Mouse (Mus musculus) monocyte, adult 5-6 weeks (primary cell): ENCODE results near the gene Dhx58. TPM values are rescaled to one million over a fixed set of nuclear protein-coding genes. Genes with fewer than 3 reads are reported as not detected.
A peak's percentile ranks its signal among the peaks of the same experiment; 100 is the strongest.

Source experiments
- ATAC-seq: fragments of 153-309, 156-312 bp; replicated peaks from 2 replicates; pipeline ENCODE4 v1.8.0; 2017; ENCODE audit warnings: mild to moderate bottlenecking; ENCODE audit not compliant: low TSS enrichment, insufficient number of reproducible peaks, severe bottlenecking, poor library complexity, low FRiP score
- total RNA-seq: library from RNA; stranded (forward); fragments of 200-1000, 200-491, 200-594 nt; gene quantifications from 3 replicates; pipeline ENCODE4 v1.2.3, GENCODE M21; 2017

Dhx58 gene
- total RNA-seq: 26.9 to 31.5 TPM (median 28.6 TPM) in 3 replicates

DNA sequence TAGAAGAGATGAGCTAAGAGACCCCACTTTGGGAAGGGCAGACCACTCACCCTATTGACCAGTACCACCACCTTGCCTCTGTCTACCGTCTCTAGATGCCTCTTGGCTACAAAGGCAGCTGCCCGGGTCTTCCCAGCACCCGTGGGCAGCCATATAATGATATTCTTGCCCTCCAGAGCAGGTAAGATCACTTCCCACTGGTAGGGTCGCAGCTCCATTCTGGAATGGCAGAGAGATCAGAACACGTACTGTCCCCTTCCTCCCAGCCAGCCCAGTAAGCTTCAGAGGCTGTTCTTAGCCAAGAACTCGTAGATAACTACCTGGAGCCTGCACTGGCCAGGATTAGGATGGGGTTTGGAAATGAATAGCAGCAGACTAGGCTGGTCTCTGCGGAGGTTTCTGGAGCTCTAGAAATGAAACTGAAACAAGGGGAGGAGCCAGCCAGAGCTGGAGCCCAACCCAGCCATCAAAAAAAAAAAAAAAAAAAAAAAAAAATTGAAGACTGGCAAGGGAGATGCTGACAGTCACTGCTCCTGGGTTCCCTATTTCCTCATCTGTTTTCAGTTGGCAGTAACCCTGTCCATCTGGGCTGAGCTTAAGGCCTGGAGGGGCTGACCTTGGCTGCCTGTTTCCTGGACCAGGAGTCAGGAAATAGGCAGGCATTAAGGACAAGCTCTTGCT, at the start of gene Dhx58:
TSS of gene Dhx58 (minus strand) at position 421 of the 681 bp plus-strand sequence.
- 0 out of 2 replicates have a peak, but pooled peaks have one; percentile 15 for ATAC-seq

DNA sequence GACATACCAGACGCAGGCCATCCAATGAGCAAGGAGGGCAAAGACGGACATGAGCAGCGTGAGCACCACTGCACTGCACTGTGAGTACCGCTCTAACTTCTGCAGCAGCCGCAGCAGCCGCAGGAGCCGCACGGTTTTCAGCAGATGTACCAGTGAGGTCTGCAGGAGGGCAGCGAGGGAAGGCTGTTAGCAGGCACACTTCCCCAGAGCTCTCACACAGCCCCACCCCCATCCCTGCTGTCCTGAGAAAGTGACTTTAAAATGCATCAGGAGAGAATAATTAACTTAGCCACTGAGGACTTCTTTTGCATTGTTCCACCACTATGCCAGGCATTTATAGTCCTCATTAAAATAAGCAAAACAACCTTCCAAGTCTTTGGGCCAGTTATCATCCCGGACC, 48.2 kb upstream of the Dhx58 start:
- no peak for ATAC-seq

DNA sequence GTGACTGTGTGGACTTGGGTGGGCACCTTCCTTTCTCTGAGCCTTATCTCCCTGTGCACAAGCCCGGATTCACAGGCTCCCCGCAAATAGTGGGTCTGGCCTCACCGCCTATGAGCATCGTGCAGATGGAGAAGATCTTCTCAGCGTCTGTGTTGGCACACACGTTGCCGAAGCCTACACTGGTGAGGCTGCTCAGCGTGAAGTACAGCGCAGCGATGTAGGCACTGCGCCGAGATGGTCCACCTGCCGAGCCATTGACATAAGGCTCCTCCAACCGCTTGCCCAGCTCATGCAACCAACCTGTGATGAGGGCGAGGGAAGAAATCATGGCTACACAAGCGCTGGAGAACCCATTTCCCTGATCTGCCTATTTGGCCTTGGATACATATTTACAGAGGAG, 46.1 kb upstream of the Dhx58 start:
- ATAC-seq: no peak

DNA sequence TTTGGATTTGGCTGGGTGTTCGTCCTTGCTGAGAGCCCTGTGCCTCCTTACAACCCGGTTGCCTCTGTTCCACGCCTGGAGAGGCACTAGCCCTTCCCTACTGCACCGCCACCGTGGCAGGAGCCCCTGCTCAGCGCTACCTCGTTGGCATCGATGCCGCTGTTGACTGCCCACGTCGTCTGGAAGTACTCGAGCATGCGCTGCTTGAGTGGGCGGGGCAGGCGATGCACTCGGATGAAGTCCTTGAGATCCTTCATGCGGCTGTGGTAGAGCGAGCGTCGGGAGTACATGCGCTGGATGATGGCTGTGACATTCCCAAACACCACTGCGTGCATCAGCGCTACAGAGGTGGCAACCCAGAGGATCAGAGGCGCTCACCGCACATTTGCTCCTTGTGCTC, 45.4 kb upstream of the Dhx58 start:
- no peak for ATAC-seq

DNA sequence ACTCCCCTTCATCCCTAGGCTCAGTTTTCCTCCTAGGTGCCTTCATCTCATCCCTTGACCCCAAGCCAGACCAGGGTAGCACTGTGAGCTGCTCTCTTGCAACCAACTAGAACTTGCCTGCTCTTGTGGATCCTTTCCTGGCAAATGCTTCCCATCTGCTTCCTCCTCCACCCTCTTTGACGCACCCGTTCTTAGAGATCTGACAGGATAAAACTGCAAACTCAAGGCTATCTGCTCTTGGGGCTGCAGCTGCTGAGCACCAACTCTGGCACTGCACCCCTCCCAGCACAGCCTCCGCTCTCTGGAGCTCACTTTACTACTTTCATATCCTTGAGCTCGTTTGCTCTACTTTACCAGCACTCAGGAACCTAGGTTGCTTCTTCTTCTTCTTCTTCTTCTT, 44.5 kb upstream of the Dhx58 start:
- no peak for ATAC-seq

DNA sequence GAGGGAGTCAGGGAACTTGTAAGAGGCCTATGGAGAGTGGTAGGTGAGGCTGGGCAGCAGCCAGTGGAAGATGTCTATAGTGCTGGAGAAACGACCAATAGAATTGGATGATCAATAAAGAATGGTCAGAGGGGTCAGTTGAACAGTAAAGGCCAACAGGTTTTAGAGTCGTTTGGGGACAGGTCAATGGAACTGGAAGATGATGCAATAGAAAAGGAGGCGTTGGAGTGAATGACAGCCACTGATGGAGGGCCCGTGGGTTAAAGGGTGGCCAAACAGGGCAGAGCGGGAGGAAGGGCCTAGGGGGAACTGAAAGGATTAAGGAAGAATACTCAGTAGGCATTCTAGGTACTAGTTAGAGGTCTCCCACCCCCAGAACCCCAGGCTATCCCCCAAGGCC, 43.0 kb upstream of the Dhx58 start:
- no peak for ATAC-seq

DNA sequence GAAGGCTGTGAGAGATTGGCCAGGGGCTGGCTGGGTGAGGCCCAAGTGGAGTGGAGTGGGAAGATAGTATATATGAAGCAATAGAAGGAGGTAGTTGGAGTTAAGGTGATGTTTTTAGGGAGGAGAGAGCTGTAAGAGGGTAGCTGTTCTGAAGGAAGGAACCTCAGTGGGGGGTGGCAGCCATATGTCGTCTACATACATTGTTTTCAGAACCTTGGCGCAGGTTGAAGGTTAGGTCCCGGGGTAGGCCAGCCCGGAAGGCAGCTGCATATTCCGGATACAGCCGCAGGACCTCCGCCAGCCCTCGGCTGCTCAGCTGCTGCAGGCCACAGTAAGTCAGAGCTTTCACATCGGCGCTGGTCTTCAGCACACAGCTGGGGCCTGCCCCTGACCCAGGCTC, 42.5 kb upstream of the Dhx58 start:
- ATAC-seq: no peak

DNA sequence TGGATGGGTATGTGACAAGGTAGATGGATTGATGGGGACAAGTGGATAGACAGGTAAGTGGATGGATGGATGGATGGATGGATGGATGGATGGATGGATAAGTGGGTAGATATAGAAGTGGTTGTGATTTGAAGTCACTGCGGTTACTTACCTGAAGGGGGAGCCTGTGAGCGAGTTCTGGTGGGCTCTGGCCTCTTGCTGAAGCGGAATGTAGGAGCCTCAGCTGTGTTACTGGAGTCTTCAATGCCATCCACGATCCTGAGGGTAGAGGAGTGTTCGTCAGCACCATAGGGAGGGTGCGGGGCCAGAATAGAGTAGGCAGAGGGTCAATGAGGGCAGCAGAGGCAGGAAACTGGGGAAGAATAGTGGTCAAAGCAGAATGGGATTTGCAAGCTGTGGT, 41.0 kb upstream of the Dhx58 start:
- peak; percentile 59 for ATAC-seq

DNA sequence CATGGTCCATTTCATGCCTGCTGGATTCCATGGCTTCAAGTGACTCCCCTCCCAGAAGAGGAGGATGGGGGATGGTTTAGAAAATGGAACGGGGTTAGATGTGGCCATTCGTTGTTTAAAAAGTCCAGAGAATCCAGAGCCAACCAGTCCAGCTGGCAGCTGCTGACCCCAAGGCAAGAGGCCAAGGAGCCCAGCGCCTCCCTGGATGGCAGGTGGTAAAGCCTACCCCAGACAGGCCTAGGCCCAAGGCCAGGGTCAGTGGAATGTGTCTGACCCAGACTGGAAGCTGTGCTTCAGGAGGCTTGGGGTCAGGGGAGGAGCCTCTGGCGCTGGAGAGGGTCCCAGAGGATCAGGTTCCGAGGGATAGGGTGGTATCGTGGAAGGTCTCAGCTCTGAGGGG, 37.3 kb upstream of the Dhx58 start:
- no peak for ATAC-seq

DNA sequence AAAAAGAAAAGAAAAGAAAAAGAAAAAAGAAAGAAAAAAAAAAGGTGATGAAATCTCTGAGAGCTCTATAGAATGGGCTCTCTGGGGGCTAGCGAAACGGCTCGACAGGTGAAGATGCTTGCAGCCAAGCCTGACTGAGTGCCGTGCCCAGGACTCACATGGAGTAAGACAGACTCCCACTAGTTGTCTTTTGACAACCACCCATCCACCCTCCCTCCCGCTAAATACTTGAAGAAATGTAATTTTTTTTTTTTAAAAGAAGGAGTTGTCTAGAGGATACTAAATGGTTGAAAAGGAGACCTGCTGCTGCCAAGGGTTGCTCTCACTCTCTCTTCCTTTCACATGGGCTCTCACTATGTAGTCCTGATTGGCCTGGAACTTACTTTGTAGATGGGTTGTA, 34.7 kb upstream of the Dhx58 start:
- no peak for ATAC-seq

DNA sequence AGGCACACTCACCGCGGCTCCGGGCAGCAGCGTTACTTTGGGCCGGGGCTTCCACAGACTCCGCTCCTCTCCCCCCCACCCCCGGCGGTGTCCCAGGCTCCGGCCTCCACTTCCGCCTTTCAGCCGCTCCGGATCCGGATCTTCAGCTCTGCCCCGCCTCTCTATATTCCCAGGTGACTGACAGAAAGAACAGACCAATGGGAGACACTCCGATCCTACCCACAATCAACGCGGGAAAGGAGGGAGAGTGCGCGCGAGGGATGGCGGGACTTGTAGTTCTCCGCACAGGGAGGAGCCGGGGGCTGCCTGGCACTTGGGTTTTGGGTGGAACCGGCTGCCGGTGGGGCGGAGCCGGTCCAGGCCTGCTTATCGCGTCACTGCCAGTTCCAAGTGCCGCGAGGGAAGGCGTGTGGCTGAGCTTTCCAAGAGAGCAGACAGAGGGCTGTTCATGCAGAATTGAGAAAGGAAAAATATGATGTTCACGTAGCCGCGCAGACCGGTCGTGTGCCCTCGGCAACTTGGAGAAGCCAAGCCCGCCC, 34.1 kb upstream of the Dhx58 start, which contains the start of gene Rab5c:
TSS of gene Rab5c (minus strand) at position 150 of the 539 bp plus-strand sequence.
- peak; percentile 97 for ATAC-seq

DNA sequence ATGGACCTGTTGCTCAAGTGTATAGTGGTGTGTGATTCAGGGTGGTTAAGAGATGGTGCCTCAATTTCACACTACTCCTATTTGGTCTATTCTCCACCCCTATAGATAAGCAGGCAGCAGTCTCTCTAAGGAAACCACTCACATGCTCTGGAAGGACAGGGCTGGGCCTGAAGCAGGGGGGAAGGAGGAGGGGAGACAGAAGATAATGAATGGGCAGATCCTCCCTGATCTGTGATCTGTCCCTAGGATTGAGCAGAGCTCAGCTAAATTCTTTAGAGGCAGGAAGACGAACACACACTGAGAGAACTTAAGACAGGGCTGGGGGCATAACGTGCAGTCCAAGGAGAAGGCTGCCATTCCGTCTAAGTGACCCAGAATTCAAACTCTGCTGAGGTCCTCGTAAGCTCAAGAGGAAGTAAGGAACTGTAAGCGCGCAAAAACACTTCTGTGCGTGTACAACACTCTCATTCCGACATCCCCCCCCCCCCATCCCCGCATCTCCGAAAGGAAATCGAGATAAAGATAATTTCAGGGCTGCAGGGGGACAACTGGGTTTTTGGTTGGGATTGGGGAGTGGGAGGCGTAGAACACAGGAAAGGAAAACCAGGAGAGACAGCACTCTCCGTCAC, 33.1 kb upstream of the Dhx58 start:
- ATAC-seq: no peak

DNA sequence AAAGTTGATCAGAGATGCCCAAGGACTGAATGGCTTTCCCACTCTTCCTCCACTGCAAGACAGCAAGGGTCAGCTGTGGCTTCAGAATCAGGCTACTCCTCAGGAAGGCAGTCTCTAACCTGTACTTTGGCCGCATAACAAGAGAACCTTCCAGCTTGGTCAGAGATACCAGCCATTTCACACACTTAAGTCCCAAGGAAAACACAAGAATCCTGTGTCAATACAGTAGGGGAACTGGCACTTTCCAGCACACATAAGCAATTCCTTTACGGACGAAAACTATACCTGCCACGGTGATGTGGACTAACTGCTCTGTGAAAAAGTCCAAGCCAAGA, 32.6 kb upstream of the Dhx58 start:
- no peak for ATAC-seq

DNA sequence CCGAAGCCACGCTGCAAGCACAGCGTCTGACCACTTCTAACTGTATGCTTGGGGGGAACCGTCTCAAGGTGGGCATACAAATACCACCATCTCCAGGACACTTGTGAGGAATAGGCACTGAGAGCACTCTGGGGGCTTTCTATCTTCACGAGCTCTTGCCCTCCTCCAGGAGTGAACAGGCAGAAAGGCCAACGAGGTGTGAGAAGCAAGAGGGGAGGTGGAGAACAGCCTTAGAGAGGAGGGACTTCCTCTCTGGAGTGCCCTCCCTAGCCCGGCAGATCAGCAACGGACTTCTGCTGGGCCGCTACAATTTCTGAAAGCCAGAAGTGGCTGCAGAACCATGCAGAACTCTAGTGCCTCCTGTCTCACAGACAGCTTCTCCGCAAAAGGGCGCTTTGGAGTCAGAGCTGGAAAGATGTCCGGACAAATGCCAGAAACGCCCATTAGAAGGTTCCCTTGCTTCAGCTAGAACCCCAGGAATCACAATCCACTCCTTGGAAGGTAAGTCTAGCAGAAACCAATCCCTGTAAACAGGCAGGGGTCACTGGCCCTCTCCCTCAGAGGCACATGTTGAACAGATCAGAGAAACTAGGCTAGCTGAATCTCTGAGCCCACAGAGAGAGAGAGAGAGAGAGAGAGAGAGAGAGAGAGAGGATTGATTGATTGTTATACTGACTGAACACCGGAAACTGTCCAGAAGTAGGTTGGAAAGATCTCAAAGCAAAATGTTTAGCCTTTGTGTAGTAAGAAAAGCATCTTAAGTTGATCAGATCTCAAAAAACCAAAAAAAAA, 32.1 kb upstream of the Dhx58 start:
- ATAC-seq: no peak

DNA sequence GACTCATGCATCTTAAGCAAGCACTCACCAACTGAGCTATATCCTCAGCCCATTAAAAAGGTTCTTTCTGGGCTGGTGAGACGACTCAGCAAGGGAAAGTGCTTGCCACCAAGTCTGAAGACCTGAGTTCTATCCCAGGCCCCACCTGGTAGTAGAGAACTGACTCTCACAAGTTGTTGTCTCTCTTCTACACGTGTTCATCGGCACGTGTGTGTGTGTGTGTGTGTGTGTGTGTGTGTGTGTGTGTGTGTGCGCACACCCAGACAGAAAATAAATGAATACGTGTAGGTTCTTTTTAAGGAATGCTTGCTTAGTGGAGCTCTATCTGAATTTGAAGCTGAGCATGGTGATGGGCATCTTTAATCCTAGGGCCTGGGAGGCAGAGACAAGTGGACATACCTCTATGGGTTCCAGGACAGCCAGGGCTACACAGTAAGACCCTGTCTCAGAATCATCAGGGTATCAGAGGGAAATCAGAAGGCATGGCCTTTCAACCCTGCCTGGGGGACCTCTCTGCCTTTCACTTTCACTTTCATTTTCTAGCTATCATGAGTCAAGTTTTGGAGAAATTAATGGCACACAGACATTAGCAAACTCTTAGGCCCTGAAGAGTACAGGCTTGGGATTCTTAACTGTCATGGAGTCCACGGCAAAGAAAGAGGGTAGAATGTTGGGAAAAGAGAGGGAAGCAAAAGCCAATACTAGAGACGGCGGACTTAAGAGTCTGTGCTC, 31.2 kb upstream of the Dhx58 start:
- no peak for ATAC-seq

DNA sequence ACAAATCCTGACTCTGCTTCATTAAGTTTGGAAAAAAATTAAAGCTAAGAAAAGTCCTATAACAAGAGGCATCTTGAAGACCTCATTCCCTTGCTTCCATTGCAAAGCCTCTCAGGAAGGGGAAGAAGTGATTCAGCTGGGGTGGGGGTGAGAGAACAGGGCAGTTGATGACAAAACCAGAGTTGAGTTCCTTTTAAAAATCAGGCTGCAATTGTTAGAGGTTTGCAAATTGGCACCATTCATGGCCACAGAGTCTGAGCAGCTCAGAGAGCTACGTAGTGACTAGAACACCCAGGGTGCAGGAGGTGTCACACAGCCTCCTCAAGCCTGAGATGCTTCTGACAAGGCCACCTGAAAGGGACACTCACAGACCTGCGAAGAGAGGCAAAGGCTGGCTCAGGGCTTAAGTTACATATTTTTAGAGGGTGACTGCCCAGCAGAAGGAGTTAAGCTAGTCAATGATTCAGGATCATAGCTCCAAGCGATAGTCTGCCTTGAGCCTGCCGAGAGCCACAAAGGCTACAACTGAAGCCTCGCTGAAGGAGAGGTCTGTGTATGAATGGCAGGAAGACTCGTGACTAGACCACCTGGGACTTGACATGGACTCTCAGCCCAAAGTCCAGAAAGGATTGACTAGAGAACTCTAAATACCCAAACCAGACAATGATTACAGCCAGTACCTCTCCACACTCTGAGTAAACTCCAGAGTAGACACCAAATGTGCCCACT, 26.6 kb upstream of the Dhx58 start:
- ATAC-seq: no peak

DNA sequence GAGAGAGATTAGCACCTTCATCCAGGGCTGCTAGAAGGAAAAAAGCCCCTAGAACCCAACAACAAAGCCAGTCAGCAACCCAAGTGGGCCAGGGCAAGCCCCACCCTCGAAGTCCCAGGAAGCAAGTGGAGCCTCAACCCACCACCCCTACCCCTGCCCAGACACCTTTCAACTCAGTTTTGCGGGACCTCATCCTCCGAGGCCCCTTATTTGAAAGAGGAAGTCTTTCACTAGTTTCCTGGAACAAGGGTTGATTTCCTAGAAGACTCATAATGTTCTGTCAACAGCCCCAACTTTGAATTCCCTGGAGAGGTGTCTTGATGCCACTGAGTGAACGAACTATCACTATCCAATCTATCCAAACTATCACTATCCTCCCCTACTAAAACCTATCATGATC, 25.9 kb upstream of the Dhx58 start:
- no peak for ATAC-seq

DNA sequence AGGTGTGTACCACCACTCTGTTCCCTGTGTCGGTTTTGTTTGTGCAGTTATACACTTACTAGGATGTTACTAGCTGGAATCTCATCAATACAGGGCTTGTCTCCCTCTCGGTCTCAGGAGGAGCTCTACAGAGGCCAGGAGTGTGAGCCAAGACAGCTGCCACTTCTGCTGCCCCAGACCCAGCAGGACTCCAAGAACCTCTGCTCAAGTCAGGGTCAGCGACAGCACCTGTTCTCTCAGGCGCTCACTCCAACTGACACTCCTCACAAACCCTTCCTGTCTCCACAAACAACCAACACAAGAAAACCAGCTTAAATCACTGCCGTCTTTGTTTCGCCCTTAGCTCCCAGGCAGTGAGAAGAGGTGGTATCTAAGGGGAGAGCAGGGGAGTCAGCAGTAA, 24.5 kb upstream of the Dhx58 start:
- ATAC-seq: no peak
